Mouse (Mus musculus): ENCODE data around the gene Hps4.

DNA sequence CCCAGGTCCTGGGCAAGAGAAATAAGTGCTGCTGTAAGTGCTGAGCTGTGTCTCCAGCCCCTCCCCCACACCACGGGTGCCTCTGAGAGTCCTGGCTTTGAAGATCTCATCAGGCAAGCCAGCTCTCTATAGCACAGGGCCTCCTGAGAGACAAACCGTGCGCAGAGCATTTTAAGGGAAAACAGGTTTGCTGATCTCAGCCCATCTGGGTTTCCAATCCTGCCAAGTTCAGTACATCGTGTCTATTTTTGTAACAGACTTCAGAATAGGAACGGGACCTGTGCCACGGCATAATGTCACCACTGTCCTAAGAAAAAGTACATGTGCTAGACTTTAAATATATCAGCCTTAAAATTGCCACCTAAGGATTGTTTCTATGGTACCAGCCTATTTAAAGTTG is 21.9 kb upstream of the Hps4 start:
- no peak for TF ChIP-seq POLR2A (IDR thresholded peaks at IDR 0.05; ENCODE audit: insufficient read depth, low read depth, low read length)
- no peak for TF ChIP-seq CTCF (IDR thresholded peaks at IDR 0.05)
